Mouse (Mus musculus): ENCODE measurements around the gene Rnf5.

Rnf5 gene

DNA sequence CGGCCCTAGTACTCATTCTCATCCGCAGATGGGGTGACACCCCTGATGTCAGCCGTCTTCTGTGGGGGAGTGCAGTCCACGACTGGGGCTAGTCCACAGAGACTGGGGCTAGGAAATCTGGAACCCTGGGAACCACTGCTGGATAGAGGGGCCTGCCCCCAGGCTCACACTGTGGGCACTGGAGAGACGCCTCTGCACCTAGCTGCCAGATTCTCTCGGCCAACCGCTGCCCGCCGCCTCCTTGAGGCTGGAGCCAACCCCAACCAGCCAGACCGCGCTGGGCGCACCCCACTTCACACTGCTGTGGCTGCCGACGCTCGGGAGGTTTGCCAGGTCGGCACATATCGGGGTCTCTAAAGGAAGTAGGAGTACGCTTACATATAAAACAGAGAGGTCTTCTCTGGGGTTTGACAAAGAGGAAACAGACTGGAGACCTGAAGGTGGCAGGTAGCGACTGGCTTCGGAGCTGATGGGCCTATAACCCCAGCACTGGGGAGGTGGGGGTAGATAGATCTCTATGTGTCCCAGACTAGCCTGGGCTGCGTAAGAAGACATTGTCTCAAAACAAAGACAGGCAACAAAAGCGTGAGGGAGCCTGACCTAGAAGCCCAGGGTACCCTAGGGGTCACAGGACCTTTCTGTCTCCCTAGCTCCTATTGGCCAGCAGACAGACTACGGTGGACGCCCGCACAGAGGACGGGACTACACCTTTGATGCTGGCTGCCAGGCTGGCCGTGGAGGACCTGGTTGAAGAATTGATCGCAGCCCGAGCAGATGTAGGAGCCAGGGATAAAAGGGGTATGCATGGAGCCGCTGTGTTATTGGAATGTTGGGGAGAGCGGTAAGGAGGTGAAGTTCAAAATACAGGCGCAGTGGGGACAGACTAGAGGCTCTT is 17.4 kb downstream of the Rnf5 start:
- DNase-seq (ENCODE audit: low read depth) = no peak

DNA sequence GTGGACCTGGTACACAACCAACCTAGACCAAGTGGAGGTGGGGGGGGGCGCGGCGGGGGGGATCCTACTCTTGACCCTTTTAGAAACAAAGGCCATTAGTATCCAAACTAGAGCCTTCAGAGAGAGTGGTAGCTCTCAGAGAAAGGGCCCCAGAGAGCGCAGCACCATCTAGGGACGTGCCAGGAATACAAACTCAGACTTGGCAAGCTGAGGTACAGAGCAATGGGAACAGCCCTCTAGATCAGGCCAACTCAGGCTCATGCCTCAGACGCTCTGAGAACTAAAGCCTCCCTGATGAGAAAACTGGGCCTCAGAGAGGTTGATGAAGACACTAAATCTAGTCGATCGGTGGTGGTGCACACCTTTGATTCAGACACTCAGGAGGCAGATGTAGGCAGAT is 18.4 kb downstream of the Rnf5 start:
- no peak for DNase-seq (ENCODE audit: low read depth)

GRCm38 (mm10) chr17:34583819-34584218 is 19.7 kb downstream of the Rnf5 start:
- DNase-seq (ENCODE audit: low read depth) = no peak

- DNase-seq (ENCODE audit: low read depth) = no peak
Observed at GRCm38 (mm10) chr17:34583397-34583796, 20.1 kb downstream of the Rnf5 start.

DNA sequence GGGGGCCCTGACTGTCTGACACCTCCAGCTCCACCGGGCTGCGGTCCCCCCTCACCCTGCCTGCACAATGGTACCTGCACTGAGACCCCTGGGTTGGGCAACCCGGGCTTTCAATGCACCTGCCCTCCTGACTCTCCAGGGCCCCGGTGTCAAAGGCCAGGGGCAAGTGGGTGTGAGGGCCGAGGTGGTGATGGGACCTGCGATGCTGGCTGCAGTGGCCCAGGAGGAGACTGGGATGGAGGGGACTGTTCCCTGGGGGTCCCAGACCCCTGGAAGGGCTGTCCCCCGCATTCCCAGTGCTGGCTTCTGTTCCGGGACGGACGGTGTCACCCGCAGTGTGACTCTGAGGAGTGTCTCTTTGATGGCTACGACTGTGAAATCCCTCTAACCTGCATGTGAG is 21.0 kb downstream of the Rnf5 start:
- DNase-seq (ENCODE audit: low read depth) = no peak

DNA sequence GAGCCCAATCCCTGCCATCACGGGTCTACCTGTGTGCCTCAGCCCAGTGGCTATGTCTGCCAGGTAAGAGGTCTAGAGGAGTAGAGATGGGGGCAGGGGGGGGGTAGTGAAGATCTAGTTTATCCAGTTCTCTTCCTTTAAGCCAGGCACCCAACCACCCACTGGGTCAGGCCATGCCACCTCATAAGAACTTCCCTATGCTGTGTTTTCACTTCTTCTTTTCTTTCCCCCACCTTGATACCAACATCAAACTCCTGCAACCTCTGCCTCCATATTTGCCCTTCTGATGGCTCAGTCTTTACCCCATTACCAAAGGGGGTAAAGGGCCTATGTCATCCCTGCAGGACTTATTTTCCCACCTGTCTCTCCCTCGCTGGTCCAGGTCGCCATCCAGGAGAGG is 25.4 kb downstream of the Rnf5 start:
- DNase-seq (ENCODE audit: low read depth) = no peak

DNA sequence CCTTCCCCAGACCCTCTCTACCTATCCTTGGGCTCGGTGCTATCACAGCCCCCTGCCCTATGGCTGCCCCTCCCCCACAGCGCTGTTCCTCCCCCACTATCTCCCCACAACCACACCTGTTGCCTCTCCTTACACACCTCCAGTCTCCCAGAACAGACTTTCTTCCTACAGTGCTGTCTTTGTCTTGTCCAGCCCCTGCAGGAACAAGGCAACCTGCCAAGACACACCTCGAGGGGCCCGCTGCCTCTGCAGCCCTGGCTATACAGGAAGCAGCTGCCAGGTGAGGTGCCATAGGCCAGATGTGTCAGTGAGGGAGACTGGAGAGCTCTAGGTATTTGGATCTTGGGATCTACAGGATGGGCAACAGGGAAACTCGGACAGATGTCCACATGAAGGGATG is 26.9 kb downstream of the Rnf5 start:
- no peak for DNase-seq (ENCODE audit: low read depth)

DNA sequence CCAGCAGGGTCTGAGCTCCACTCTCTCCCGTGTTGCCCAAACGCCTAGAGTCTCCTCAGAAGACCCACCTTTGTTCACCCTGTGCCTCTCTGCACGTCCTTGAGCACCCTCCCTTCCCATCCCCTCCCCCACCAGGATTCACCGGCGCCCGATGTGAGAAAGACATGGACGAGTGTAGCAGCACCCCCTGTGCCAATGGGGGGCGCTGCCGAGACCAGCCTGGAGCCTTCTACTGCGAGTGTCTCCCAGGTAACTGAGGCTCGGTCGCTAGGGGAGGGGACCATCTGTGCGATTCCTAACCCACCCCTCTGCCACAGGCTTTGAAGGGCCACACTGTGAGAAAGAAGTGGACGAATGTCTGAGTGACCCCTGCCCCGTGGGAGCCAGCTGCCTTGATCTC is 31.1 kb downstream of the Rnf5 start:
- no peak for DNase-seq (ENCODE audit: low read depth)

GRCm38 (mm10) chr17:34571875-34572274 is 31.6 kb downstream of the Rnf5 start:
- no peak for DNase-seq (ENCODE audit: low read depth)

GRCm38 (mm10) chr17:34569919-34570318 is 33.6 kb downstream of the Rnf5 start:
- DNase-seq (ENCODE audit: low read depth) = no peak

- no peak for DNase-seq (ENCODE audit: low read depth)
Observed at GRCm38 (mm10) chr17:34568421-34568820, 35.1 kb downstream of the Rnf5 start.

- DNase-seq (ENCODE audit: low read depth) = no peak
Observed at GRCm38 (mm10) chr17:34567311-34567710, 36.2 kb downstream of the Rnf5 start.

DNA sequence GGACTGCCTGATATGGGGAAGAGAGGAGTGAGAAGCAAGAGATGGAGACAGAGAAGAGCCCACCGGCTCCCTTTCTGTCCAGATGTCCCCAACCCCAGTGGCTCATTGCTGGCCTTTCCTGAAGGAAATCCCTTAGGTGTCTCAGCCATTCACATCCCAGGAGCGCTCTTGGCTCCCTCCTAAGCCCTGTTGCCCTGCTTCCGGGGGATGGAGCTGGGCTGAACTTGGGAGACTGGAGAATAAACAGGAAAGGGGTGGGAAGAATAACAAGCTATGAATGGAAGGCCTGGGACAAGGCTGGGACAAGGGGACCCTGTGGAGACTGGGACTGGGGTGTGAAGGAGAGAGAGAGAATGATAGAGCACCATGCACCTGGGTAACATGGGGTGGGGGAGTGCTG is 38.7 kb downstream of the Rnf5 start:
- no peak for DNase-seq (ENCODE audit: low read depth)

DNA sequence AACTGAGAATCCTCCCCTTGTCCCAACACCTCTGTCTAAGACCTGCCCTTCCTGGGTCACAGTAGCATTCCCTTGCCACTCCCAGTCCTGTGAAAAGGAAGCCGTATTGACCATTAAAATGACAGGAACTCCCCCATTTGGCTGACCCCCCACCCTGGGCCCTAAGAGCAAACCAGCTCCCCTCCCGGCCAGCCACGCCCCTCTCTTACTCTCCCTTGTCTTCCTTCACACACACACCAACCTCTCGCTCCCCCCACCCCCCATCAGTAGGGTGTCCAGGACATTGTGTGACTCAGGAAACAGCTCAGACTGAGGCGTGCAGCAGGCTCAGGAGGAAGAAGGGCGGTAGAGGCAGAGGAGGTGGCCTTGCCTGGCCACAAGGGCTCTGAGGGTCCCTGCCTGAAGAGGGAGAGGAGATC is 39.5 kb downstream of the Rnf5 start, which contains the start of gene Notch4:
Gene Notch4, plus strand, starts transcription at position 266 of the 419 bp plus-strand sequence.
- DNase-seq (ENCODE audit: low read depth) = no peak

DNA sequence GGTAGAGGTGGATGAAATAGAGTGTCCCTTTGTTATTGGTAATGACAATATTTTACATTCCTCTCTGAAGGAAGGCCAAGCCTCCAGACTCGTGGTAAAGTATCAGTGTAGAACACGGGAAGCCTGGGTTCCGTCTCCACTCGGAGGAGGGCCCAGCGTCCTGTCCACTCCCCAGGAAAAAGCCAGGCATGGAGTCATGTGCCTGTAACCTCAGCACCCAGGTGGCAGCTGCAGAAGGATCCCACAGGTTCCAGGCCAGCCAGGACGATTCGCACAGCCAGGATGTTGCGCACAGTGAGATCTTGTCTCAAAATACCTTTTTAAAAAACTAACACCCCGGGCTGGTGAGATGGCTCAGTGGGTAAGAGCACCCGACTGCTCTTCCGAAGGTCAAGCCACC is 40.1 kb downstream of the Rnf5 start:
- no peak for DNase-seq (ENCODE audit: low read depth)

- DNase-seq (ENCODE audit: low read depth) = no peak
Observed at GRCm38 (mm10) chr17:34562595-34562994, 40.9 kb downstream of the Rnf5 start.

- DNase-seq (ENCODE audit: low read depth) = peak; percentile 37
Observed at GRCm38 (mm10) chr17:34561200-34561599, 42.3 kb downstream of the Rnf5 start.

DNA sequence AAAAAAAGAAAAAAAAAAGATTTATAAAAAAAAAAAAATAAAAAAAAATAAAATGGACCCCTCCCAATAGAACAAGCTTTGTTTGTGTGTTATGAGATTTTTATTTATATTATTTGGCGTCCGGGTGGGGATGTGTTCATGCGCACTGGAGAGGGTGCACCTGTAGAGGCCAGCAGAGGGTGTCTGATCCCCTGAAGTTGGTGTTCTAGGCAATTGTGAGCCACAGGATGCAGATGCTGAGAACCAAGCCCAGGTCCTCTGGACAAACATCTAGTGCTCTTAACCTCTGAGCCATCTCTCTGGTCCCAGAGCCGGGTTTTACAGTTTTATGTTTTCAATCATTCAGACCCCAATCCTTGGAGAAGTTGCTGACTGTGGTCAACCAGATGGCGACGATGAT is 43.1 kb downstream of the Rnf5 start:
- no peak for DNase-seq (ENCODE audit: low read depth)

GRCm38 (mm10) chr17:34559895-34560294 is 43.6 kb downstream of the Rnf5 start:
- no peak for DNase-seq (ENCODE audit: low read depth)

DNA sequence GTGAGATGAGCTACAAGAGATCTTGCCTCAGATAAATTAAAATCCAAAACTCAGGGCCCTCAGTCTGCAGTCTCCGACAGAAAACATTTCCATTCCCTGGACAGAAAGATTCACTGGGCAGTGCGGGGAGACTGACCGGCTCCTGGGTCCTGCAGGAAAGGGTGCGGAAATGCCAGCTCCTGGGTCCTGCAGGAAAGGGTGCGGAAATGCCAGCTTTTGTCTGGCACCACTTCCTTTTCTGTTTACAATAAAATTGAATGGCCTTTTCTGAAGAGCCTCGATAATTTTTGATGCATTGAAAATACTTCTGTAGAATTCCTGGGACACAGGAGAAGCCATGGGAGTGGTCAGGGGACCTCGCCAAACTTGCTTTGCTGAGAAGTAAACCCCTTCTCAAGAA is 44.4 kb downstream of the Rnf5 start:
- no peak for DNase-seq (ENCODE audit: low read depth)

GRCm38 (mm10) chr17:34557411-34557810 is 46.1 kb downstream of the Rnf5 start:
- DNase-seq (ENCODE audit: low read depth) = no peak

DNA sequence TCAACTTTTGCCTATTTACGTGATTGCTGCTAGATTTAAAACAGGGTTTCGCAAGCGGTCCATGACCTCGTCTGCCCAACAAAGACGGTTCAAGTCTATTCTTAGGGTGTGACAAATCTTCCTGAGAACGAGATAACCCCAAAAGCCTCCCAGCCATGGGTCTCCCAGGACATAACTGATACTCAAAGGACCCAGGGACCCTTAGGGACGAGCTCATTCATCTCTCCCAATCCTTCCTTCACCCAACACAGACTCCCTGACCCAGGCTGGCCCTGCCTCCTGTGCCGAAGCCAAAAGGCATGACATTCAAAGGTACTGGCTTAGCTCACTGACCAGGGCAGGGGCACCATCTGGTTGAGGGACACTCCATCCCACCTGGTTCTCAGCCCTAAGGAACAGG is 47.1 kb downstream of the Rnf5 start:
- DNase-seq (ENCODE audit: low read depth) = no peak

DNA sequence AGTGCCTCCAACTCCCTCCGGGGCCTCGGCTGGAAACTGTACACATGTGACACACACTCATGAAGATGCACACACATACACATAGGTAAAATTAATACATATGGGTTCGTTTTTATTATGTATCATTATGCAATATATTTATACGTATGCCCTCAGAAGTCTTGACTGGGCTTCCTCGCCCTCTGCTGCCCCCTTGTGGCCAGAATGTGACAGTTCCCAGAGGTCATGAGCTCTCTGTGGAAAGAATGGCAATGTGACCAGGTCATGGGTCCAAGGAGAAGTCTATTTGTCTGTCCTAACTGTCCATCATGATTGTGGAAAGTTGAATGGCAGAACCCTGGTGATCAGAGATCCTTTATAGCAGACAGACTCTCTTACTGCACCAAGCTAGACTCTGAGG is 48.0 kb downstream of the Rnf5 start:
- peak; percentile 70 for DNase-seq (ENCODE audit: low read depth)
